Mouse (Mus musculus): ENCODE measurements at regions not wholly inside any gene's neighbourhood (a gene's known extent, or its start where the extent isn't known, plus 50 kb on each side); places are given as distances from the start of the nearest gene placed in this dataset.

- no peak for DNase-seq (ENCODE audit: low spot score)
Measured at GRCm38 (mm10) chr4:95105424-95105823, 53.4 kb upstream of the Jun start.

GRCm38 (mm10) chr4:95105926-95106622 lies 54.1 kb upstream of the Jun start:
- DNase-seq (ENCODE audit: low spot score): peak; percentile 54

GRCm38 (mm10) chr4:95106881-95107665 lies 55.1 kb upstream of the Jun start:
- DNase-seq (ENCODE audit: low spot score): no peak

- DNase-seq (ENCODE audit: low spot score): no peak
Measured at GRCm38 (mm10) chr4:95108811-95109210, 56.8 kb upstream of the Jun start.

- DNase-seq (ENCODE audit: low spot score): no peak
Measured at GRCm38 (mm10) chr4:95110828-95111227, 58.8 kb upstream of the Jun start.

GRCm38 (mm10) chr4:95117158-95117681 lies 65.2 kb upstream of the Jun start:
- DNase-seq (ENCODE audit: low spot score): no peak

- DNase-seq (ENCODE audit: low spot score): no peak
Measured at GRCm38 (mm10) chr4:95120876-95121275, 68.9 kb upstream of the Jun start.

- DNase-seq (ENCODE audit: low spot score): no peak
Measured at GRCm38 (mm10) chr4:95125346-95125745, 73.3 kb upstream of the Jun start.

GRCm38 (mm10) chr4:95127970-95128369 lies 75.9 kb upstream of the Jun start:
- no peak for DNase-seq (ENCODE audit: low spot score)

GRCm38 (mm10) chr4:95133815-95134214 lies 81.8 kb upstream of the Jun start:
- no peak for DNase-seq (ENCODE audit: low spot score)

GRCm38 (mm10) chr4:95134611-95135010 lies 82.6 kb upstream of the Jun start:
- DNase-seq (ENCODE audit: low spot score): no peak

- peak; percentile 22 for DNase-seq (ENCODE audit: low spot score)
Measured at GRCm38 (mm10) chr4:95137413-95138143, 85.6 kb upstream of the Jun start.

GRCm38 (mm10) chr4:95138676-95139075 lies 86.7 kb upstream of the Jun start:
- DNase-seq (ENCODE audit: low spot score): no peak

- DNase-seq (ENCODE audit: low spot score): peak; percentile 33
Measured at GRCm38 (mm10) chr4:95141253-95141652, 89.2 kb upstream of the Jun start.

- DNase-seq (ENCODE audit: low spot score): no peak
Measured at GRCm38 (mm10) chr4:95143130-95143529, 91.1 kb upstream of the Jun start.

- no peak for DNase-seq (ENCODE audit: low spot score)
Measured at GRCm38 (mm10) chr4:95143668-95144067, 91.6 kb upstream of the Jun start.

GRCm38 (mm10) chr4:95144440-95144839 lies 92.4 kb upstream of the Jun start:
- DNase-seq (ENCODE audit: low spot score): no peak

- no peak for DNase-seq (ENCODE audit: low spot score)
Measured at GRCm38 (mm10) chr4:95146268-95146667, 94.2 kb upstream of the Jun start.

GRCm38 (mm10) chr4:95148665-95149064 lies 96.6 kb upstream of the Jun start:
- DNase-seq (ENCODE audit: low spot score): no peak

- no peak for DNase-seq (ENCODE audit: low spot score)
Measured at GRCm38 (mm10) chr4:95151678-95152077, 99.7 kb upstream of the Jun start.

GRCm38 (mm10) chr4:95152431-95153115 lies 100.6 kb upstream of the Jun start:
- no peak for DNase-seq (ENCODE audit: low spot score)

GRCm38 (mm10) chr4:95153737-95154287 lies 101.8 kb upstream of the Jun start:
- DNase-seq (ENCODE audit: low spot score): no peak

Measured in adipocyte (in vitro differentiated cells).